Mouse (Mus musculus): Measurements from ENCODE around the gene Eif3b. TPM values are rescaled to one million over a fixed set of nuclear protein-coding genes. Genes with fewer than 3 reads are reported as not detected.

Gene Eif3b
- total RNA-seq (2023) = 10 to 100 TPM; 74.2 to 74.8 TPM

GRCm38 (mm10) chr5:140418489-140419441, at the start of gene Eif3b:
Gene Eif3b, plus strand, starts transcription at chr5:140419328.

GRCm38 (mm10) chr5:140388588-140389576, 30.2 kb upstream of the Eif3b start, which contains the start of gene Snx8:
Gene Snx8, minus strand, starts transcription at chr5:140389262.

GRCm38 (mm10) chr5:140445345-140445744, 26.2 kb downstream of the Eif3b start, which contains the start of gene Gm4869:
Gene Gm4869, plus strand, starts transcription at chr5:140445645.

Other genes with a start within 250 kb of the Eif3b start
- gene Mad1l1, start 97.8 kb upstream of the Eif3b start, total RNA-seq (2023) = 10 to 100 TPM; 33.4 to 34.3 TPM
- gene Nudt1, start 97.7 kb upstream of the Eif3b start, total RNA-seq (2023) = 10 to 100 TPM in 1 of 2 experiments, 1 to 10 TPM in 1; 6.6 to 10.9 TPM
- 1 to 10 TPM; 2.9 to 3.1 TPM for gene Mrm2, start 87.4 kb upstream of the Eif3b start, total RNA-seq (2023)
- 10 to 100 TPM in 1 of 2 experiments, 1 to 10 TPM in 1; 8.5 to 16.2 TPM for gene Snx8, start 30.1 kb upstream of the Eif3b start, total RNA-seq (2023)
- gene Gm4869, start 26.3 kb downstream of the Eif3b start, total RNA-seq (2023) = not detected
- 100 to 1,000 TPM; 118 to 121 TPM for gene Chst12, start 86.2 kb downstream of the Eif3b start, total RNA-seq (2023)
- under 1 TPM in 1 of 2 experiments, not detected in 1; 0.61 TPM for gene Grifin, start 145.7 kb downstream of the Eif3b start, total RNA-seq (2023)
- gene Lfng, start 188.0 kb downstream of the Eif3b start, total RNA-seq (2023) = 10 to 100 TPM; 32.3 to 39.6 TPM
- 10 to 100 TPM; 88.4 to 92.5 TPM for gene Ttyh3, start 229.7 kb downstream of the Eif3b start, total RNA-seq (2023)